Mouse (Mus musculus) bone marrow, adult 2 months (tissue): ENCODE results near the gene Rpl35.

ENCODE experiments used
- CTCF ChIP-seq: fragments of 200-500 bp; IDR thresholded peaks from 2 replicates; pipeline ENCODE4 v1.5.1; 2011; ENCODE audit warnings: low read length, control low read depth; ENCODE audit not compliant: control insufficient read depth, insufficient read depth
- POLR2A ChIP-seq: fragments of 200-500 bp; IDR thresholded peaks from 2 replicates; pipeline ENCODE4 v1.6.1; 2011; ENCODE audit warnings: low read depth, mild to moderate bottlenecking, control low read depth, low read length, borderline replicate concordance; ENCODE audit not compliant: control insufficient read depth

DNA sequence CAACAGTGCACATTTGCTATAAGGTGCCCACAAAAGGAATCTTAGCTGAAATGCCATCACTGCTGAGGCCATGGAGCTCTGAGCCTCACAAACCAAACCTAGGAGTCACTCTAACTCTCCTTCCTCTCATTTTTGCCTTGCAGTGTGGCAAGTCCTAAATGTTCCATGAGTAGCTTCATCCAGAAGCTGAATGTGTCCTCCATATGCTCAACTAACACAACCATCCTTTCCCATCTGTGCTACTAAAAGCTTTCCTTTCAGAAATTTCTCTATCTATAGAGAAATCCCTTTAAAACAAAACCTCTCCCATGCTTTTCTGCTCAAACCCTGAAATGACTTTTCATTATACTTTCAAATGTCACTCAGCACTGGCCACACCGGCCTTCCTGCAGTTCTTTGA lies 26.2 kb upstream of the Rpl35 start:
- TF ChIP-seq POLR2A (no peak), CTCF (no peak)
